8 mouse cellular contexts compared by ENCODE assay signal in the genomic region with DNA sequence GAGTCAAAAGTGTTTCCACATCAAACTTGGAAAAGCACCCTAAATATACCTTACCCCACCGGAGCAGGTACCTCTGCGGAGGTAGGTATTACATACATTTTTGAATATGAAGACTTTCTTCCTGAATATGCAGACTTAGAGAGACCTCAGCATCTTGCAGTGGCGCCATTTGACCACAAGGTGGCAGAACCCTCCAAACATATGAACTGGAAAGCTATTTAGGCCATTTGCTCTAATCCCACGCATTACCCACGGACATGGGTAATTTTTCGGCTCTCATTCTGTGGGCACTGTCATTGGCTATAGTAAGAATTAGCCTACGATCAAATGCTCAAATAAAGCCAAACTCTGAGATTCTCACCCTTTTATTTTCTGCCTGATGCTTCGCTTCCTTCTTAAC.
DNase-seq lines count a peak whose midpoint lies in the region; ATAC-seq and TF ChIP-seq lines count a peak whose summit lies in the region.

No protein-coding gene starts in this region.

- no peak overlapping the region for H3K4me3 ChIP-seq in limb, embryonic 13.5 days
- no peak overlapping the region for H3K4me3 ChIP-seq in thymus, adult 2 months (ENCODE audit: control insufficient read depth, insufficient read depth, low read length)

- ATAC-seq in limb, embryonic 13.5 days (ENCODE audit: low FRiP score, low read depth), result no peak

- peak overlapping the region; percentile 34 for H3K4me2 ChIP-seq in limb, embryonic 13.5 days (replicated peaks)

- H3K27ac ChIP-seq in limb, embryonic 13.5 days, result no peak overlapping the region
- H3K27ac ChIP-seq in thymus, adult 2 months (ENCODE audit: control insufficient read depth, insufficient read depth, low read length), result no peak overlapping the region

- no peak for TF ChIP-seq POLR2A in thymus, adult 2 months (IDR thresholded peaks at IDR 0.05; ENCODE audit: control insufficient read depth, extremely low read depth, insufficient read depth, low read length, poor library complexity)

- TF ChIP-seq CTCF in thymus, adult 2 months (IDR thresholded peaks at IDR 0.05; ENCODE audit: borderline replicate concordance, control insufficient read depth, extremely low read depth, insufficient read depth, low read length, poor library complexity), result no peak

- 17% methylated on average over 8 of the region's 8 CpGs for WGBS in limb, embryonic 13.5 days
- 21% methylated on average over 8 of the region's 8 CpGs for WGBS in thymus, adult 2 months

- H3K4me1 ChIP-seq in limb, embryonic 13.5 days, result no peaks in the 10 kb centered on the region
- no peaks in the 10 kb centered on the region for H3K4me1 ChIP-seq in thymus, adult 2 months (replicated peaks; ENCODE audit: control insufficient read depth, insufficient read depth, low read length)

- no peak overlapping the region for H3K9ac ChIP-seq in limb, embryonic 13.5 days

- peak; percentile 18 to 30 for DNase-seq in B cell, adult 2 months
- DNase-seq in adrenal gland, adult 2 months, result peak; percentile 39
- DNase-seq in embryo, embryonic 11 days, result peak; percentile 73
- DNase-seq in heart, adult 11 months, result peak; percentile 87
- DNase-seq in kidney, adult 9 months, result peak; percentile 58
- peak; percentile 80 for DNase-seq in neural tube, embryonic 10.5 days (ENCODE audit: extremely low spot score, low spot score)
- peak; percentile 50 for DNase-seq in thymus, adult 2 months

- H3K27me3 ChIP-seq in limb, embryonic 13.5 days, result peaks cover 16% of the 10 kb centered on the region
- H3K27me3 ChIP-seq in thymus, adult 2 months (ENCODE audit: control insufficient read depth, insufficient read depth, low read length), result no peaks in the 10 kb centered on the region

- H3K9me3 ChIP-seq in limb, embryonic 13.5 days, result no peaks in the 10 kb centered on the region

- no peaks in the 10 kb centered on the region for H3K36me3 ChIP-seq in limb, embryonic 13.5 days
- H3K36me3 ChIP-seq in thymus, adult 2 months (ENCODE audit: control insufficient read depth, insufficient read depth, low read length), result no peaks in the 10 kb centered on the region

Comparison
In these comparisons a context has a peak if more than half of its experiments do, and no peak if none do; other contexts are left out.
1. DNase-seq: peak in every context shown above with its lines; median percentile 87 in heart, adult 11 months; 80 in neural tube, embryonic 10.5 days; 73 in embryo, embryonic 11 days; 58 in kidney, adult 9 months; 50 in thymus, adult 2 months; 39 in adrenal gland, adult 2 months; 24 in B cell, adult 2 months.